Mouse (Mus musculus): ENCODE data around the gene Rab40c.

DNA sequence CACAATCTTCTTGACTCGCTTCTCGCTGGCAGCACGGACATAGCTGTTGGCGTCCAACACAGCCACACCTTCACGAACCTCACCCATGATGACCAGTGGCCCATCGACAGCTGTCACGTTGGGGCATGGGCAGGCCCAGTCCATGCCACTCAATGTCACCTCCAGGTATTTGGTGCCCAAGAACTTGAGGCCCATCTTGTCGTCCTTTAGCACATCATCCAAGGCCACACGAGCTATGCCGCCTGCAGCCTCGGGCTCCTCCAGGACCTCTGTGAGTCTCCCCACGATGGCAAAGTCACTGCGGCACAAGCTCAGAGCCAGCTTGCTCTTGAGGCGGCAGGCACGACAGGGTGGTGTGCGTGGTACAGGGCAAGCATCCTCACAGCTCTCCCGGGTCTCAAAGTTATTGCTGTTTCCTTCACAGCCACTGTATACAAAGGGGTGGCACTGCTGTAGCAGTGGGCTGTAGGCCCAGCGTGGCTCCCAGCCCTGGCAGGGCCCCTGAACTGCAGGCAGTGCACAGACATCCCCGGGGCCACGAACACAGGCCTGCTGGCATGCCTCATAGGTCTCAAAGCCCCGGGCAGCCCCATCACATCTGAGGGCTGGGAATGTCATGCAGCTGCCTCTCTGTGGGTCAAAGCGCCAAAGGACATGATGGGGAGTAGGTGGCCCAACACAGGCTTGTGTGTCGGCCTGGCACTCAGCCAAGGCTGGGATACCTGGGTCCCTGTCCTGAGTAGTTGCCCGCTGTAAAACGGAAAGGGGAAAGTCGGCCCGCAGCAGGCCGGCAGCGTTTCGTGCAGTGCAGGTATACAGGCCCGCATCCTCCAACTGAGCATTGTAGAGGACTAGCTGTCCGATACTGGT lies 41.6 kb downstream of the Rab40c start:
- no peak for TF ChIP-seq CEBPB (IDR thresholded peaks at IDR 0.05; ENCODE audit: insufficient read depth, poor library complexity, severe bottlenecking)
- no peak for TF ChIP-seq POLR2A (IDR thresholded peaks at IDR 0.05; ENCODE audit: insufficient read length, low read depth)
- TF ChIP-seq POLR2AphosphoS2 (IDR thresholded peaks at IDR 0.05; ENCODE audit: insufficient read length, low read depth): no peak
- no peak for TF ChIP-seq USF1 (IDR thresholded peaks at IDR 0.05; ENCODE audit: low read depth)
- no peak for TF ChIP-seq REST (IDR thresholded peaks at IDR 0.05; ENCODE audit: insufficient read depth, insufficient read length)
- TF ChIP-seq TCF3 (IDR thresholded peaks at IDR 0.05; ENCODE audit: insufficient read length, low read depth): no peak
- TF ChIP-seq E2F4 (IDR thresholded peaks at IDR 0.05; ENCODE audit: insufficient read depth): no peak
- no peak for TF ChIP-seq TCF12 (IDR thresholded peaks at IDR 0.05; ENCODE audit: insufficient read depth, poor library complexity, severe bottlenecking)
- no peak for TF ChIP-seq MYOG (IDR thresholded peaks at IDR 0.05; ENCODE audit: control insufficient read depth in 1 of 3, insufficient read depth in 1 of 3, insufficient read length in 2 of 3, low read depth in 2 of 3)
- TF ChIP-seq MAX (IDR thresholded peaks at IDR 0.05; ENCODE audit: low read depth): no peak
- no peak for TF ChIP-seq MYOD1 (IDR thresholded peaks at IDR 0.05; ENCODE audit: control insufficient read depth in 1 of 3, insufficient read length in 2 of 3, low read depth in 2 of 3)
